Mouse (Mus musculus) heart, postnatal 0 days (tissue): ENCODE data around the gene Gp5.

Experiments
- CTCF ChIP-seq: IDR thresholded peaks from 2 replicates; pipeline ENCODE4 v1.5.1; 2016; ENCODE audit warnings: antibody characterized with exemption, control low read depth, low read depth
- EP300 ChIP-seq: IDR thresholded peaks from 2 replicates; pipeline ENCODE4 v1.6.1; 2016; ENCODE audit warnings: antibody characterized with exemption, low read depth

- TF ChIP-seq CTCF (no peak), EP300 (no peak)
Observed at GRCm38 (mm10) chr16:30261341-30261740, 49.2 kb downstream of the Gp5 start.
